Mouse (Mus musculus) CD4-positive, CD25-positive, alpha-beta regulatory T cell, adult 4 months (primary cell): Measurements from ENCODE around the gene Ms4a4b. TPM values are rescaled to one million over a fixed set of nuclear protein-coding genes. Genes with fewer than 3 reads are reported as not detected.
"Not testable (repeated sequence)": the region's sequence is repeated elsewhere in the genome, so short reads cannot be mapped to it uniquely, and the experiment has no call there.

Experiments used
- ATAC-seq: one replicate; pipeline ENCODE4 v1.8.0; 2017
- polyA plus RNA-seq, 2 experiments: library from polyadenylated mRNA; unstranded; fragments of 100-300 nt; shearing (Covaris generic); gene quantifications; one replicate each; pipeline ENCODE4 v1.2.1; 2017

The Ms4a4b gene
- 1,000 to 10,000 TPM; 2,426 to 2,599 TPM for polyA plus RNA-seq

DNA sequence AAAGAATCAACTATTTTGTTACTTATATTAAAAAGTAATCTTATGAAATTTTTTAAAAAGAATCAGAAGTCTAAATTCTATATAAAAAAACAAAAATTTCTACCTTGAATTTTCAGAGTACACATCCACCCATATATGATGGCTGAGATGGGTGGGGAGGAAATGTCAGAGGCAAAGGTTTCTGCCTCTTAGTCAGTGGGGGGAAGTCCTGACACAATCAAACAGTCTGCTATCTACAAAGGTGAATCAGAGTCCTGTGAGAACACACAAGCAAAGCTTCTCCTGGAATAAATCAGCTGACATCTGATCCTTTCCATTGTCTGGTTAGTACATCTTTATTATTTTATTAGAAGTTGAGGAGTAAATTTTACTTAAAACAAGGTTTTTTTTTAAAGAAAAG is at the start of gene Ms4a4b:
Ms4a4b (plus strand) TSS at position 216 of the 400 bp plus-strand sequence.
- peak; percentile 71 for ATAC-seq

DNA sequence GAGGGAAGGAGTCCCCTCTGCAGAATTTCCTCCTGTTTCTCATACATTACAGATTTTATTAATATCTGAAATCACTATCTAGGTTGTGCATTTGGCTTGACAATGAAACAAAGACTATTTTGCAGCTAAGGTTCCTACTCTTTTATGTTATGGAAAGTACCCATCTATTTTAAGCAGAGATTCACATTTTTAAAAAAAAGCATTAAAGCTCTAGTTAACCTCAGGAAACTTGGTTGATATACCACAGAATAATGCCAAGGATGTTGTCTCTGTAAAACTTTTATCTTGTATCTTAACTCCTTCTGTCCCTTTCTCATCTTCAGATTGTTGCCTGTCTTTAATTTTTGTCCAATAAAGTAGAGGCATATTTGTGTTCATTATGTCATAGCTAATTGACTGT is 47.6 kb upstream of the Ms4a4b start:
- ATAC-seq: peak; percentile 51

DNA sequence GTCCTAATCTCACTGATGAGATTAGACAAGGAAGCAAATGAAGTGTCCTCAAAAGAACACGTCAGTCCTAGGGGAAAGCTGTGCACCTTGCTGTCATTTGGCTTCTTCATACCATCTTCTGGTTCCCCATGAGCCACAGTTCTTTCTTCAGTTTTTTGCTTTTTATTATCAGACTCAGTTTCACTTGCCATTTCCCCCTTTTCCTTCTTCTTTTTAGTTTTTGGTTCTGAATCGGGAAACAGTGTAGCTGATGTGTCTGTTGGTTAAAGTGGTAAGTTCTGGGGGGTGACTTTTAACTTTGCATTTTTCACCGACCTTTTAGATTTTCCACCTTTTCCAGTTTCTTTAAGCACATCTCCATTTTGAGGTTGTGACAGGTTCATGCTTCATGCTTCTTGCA is 38.8 kb upstream of the Ms4a4b start, which contains the start of gene Ms4a4c:
Ms4a4c (plus strand) TSS at position 244 of the 400 bp plus-strand sequence.
- ATAC-seq: no peak

DNA sequence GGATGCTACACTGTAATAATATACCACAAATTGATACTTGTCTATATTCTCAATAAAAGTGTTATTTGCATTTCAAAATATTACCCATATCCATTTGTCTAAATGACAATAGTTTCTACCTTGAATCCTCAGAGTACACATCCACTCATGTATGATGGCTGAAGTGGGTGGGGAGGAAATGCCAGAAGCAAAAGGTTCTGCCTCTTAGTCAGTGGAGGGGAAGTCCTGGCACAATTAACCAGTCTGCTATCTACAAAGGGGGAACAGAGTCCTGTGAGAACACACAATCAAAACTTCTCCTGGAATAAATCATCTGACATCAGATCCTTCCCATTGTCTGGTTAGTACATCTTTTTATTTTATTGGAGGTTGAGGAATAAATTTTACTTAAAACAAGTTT is 35.9 kb upstream of the Ms4a4b start:
- ATAC-seq: peak; percentile 66

DNA sequence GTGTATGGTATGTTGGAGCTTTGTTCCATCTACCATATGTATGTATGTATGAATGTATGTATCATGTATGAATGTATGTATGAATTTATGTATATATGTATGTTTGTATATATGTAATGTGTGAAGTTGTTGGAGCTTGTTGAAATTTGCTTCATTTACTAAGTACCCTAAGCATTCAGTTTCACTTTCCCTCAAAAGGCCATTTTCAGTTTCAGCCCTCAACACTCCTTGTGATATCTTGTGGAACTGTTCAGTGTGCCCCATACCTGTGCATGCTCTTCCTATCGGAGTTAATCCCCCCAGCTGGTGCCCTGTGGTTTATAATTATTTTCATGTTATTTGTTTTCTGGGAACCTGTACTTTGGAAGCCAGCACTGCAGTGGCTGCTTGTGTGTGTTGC is 34.8 kb upstream of the Ms4a4b start:
- ATAC-seq: peak; percentile 48

DNA sequence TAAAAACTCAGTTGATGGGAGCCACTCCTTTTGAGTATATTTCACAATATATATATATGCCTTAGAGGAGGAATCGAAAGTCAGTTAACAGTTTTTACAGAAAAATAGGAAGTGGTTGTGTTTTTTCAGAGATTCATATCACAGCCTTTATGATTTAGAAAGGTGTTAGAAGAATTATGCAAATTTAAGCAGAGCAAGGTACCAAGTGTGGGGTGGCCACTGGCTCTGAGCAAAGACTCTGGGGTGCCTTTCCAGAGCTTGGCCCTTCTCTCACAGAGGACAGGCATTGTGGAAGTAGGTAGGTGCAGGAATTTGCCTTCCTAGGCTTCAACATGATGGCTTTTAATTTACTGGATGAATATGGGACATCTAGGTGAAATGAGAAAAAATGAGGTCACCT is 31.7 kb upstream of the Ms4a4b start:
- peak; percentile 59 for ATAC-seq

DNA sequence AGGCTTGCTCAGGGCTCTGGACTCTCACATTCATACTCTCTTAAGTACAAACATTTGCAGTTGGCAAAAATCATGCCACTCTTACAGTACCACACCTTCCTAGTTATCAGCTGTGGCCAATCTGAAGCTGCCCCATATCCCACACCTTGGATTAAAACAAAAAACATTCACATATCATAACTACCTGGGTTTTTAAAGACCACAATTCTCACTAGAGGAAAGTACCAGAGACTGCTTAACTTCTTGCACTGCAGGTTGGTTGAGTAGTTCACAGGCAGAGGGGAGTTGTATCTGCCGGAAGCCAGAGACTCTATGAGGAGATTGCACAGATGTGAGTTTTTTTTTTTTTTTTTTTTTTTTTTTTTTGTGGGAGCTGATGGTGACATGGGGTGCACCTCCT is 29.3 kb upstream of the Ms4a4b start:
- ATAC-seq: peak; percentile 53

DNA sequence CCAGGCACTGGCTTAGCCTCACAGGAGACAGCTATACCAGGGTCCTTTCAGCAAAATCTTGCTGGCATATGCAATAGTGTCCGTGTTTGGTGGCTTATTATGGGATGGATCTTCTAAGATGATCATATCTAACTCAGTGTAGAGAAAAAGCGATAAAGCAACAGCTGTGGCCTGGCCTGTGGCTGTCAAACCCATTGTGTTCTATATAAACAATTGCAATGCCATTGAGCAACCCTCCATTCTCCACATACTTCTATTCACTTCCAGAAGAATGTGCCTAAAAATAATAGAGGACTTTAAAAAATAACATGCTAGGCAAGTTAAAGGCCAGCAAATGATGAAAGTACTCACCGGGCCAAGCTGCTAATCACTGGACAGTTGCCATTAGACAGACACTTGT is 27.8 kb upstream of the Ms4a4b start:
- ATAC-seq: no peak

DNA sequence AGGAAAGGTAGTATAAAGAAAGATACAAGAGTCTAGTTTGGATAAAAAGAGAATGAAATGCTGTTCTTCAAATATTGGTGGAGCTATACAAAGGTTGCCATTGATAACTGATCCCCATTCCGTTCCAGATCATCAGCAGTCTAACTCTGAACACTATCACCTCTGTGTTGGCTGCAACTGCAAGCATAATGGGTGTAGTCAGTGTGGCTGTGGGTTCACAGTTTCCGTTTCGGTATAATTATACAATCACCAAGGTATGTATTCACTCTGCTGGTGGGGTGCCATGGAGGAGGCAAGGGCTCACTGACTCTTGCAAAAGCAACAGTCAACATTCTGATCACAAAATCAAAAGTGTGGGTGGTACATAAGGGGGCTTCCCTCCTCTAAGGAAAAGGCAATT is 24.5 kb upstream of the Ms4a4b start:
- ATAC-seq: peak; percentile 80

DNA sequence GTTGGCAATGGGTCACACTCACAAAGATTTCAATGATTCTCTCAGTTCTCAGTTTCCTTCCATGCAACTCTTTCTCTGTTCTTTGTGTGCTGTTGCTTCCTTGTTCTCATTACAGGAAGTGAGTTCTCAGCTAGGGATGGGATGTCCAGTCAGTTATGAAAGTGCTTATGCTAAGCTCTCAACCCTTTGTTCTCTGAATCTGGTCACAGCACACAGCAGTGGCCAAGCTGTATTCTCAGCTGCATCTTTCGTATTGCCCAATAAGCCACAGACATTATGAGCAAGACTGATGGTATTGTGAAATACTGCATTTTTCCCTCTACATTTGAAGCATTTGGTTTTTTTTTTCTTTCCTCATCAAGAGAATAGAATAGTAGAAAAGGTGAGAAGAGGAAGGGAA is 12.1 kb upstream of the Ms4a4b start:
- peak; percentile 46 for ATAC-seq

DNA sequence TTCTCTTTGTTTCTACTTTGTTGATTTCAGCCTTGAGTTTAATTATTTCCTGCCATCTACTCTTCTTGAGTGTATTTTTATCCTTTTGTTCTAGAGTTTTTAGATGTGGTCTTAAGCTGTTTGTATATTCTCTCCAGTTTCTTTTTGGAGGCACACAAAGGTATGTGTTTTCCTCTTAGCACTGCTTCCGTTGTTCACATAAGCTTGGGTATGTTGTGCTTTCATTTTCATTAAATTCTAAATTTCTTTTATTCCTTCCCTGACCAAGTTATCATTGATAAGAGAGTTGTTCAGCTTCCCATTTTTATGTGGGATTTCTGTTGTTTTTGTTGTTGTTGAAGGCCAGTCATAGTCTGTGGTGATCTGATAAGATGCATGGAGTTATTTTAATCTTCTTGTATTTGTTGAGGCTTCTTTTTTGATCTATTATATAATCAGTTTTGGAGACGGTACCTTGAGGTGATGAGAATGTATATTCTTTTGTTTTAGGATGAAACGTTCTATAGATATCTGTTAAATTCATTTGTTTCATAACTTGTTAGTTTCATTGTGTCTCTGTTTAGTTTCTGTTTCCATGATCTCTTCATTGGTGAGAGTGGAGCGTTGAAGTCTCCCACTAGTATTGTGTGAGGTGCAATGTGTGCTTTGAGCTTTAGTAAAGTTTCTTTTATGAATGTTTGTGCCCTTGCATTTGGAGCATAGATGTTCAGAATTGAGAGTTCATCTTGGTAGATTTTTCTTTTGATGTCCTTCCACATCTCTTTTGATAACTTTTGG is 8.1 kb upstream of the Ms4a4b start:
- peak; percentile 78 for ATAC-seq

DNA sequence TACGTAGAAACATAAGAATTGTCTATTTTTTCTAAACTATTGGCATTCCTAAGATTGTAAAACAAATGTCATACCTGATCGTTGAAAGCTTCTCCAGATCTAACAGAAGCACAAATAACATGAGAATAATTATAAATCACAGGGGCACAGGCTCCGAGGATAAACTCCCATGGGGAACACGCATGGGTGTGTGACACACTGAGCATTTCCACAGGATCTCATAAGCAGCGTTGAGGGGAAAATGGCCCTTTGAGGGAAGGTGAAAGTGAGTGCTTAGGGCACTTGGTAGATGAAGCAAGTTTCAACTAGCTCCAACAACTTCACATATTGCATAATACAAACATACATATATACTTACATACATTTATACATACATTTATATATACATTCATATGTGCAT is 611 bp downstream of the Ms4a4b start:
- ATAC-seq: no peak

DNA sequence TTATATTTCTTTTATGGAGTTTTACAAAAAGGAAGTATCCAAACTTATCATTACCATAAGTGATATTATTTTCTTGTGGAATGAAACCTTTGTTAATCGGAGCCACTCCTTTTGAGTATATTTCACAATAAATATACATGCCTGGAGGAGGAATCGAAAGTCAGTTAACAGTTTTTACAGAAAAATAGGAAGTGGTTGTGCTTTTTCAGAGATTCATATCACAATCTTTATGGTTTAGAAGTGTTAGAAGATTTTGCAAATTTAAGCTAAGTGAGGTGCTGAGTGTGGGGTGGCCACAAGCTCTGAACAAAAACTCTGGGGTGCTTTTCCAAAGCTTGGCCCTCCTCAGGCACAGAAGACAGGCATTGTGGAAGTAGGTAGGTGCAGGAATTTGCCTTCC is 3.9 kb downstream of the Ms4a4b start:
- ATAC-seq: peak; percentile 47

DNA sequence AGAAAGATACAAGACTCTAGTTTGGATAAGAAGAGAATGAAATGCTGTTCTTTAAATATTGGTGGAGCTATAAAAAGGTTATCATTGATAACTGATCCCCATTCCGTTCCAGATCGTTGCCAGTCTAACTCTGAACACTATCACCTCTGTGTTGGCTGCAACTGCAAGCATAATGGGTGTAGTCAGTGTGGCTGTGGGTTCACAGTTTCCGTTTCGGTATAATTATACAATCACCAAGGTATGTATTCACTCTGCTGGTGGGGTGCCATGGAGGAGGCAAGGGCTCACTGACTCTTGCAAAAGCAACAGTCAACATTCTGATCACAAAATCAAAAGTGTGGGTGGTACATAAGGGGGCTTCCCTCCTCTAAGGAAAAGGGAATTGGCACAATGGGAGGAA is 15.7 kb downstream of the Ms4a4b start:
- ATAC-seq: peak; percentile 69

DNA sequence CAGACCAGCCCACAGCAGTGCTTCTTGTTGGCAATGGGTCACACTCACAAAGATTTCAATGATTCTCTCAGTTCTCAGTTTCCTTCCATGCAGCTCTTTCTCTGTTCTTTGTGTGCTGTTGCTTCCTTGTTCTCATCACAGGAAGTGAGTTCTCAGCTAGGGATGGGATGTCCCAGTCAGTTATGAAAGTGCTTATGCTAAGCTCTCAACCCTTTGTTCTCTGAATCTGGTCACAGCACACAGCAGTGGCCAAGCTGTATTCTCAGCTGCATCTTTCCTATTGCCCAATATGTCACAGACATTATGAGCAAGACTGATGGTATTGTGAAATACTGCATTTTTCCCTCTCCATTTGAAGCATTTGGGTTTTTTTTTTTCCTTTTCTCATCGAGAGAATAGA is 21.4 kb downstream of the Ms4a4b start:
- ATAC-seq: peak; percentile 37

DNA sequence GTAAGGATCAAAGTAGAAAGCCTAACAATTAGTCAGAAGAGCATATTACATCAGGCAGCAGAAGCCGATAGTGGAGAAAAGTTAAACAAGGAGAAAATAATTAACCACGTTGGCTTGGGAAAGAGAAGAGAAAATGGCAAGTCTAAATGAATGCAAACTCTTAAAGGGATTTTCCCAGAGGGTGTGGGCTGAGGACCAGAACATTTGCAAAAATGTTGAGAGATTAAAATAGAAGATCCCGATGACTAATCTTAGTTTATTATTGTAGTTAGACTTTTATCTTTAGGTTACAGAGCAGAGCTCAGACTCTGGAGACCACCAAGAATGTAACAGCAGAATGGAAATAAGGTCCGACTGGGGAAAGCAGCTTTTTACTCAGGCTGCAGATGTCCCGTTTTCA is 23.1 kb downstream of the Ms4a4b start:
- no peak for ATAC-seq

DNA sequence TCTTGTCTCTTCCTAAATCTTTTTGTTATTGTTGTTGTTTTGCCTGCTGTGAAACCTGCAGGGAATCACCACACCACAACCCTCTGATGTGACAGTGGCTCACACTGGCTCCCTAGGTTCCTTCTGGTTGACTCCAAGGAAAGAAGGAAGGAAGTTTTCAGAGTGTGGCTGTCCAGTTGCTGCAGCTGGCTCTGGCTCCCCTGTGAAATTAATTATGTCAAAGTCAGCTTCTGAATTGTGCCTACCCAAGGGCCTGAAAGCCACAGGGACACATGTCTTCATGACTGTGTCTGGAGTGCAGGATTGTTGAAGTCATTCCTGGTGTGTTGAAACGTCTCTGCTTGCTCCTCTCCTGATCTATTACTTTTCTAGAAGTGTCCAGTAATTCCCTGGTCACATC is 25.0 kb downstream of the Ms4a4b start:
- not testable (repeated sequence) for ATAC-seq

DNA sequence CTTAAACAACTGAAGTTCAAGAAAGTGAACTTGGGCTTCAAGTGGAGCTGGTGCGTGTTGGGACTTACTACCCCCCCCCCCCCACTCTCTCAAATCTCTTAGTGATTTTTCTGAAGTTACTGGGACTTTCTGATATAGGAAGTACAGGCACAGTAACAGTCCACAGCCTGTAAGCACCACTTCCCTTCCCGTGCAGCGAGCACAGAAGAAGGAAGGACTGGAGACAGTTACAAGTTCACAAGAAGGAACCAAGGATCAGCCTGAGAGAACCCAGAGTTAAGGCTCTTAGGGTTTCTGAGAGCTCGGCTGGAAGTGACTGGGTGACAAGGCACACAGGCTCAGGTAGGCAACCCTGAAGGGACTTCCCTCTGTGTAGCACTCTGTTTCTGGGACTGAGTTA is 25.9 kb downstream of the Ms4a4b start, which contains the start of gene Ms4a6c:
Ms4a6c (plus strand) TSS at position 152 of the 400 bp plus-strand sequence.
- peak; percentile 20 for ATAC-seq

DNA sequence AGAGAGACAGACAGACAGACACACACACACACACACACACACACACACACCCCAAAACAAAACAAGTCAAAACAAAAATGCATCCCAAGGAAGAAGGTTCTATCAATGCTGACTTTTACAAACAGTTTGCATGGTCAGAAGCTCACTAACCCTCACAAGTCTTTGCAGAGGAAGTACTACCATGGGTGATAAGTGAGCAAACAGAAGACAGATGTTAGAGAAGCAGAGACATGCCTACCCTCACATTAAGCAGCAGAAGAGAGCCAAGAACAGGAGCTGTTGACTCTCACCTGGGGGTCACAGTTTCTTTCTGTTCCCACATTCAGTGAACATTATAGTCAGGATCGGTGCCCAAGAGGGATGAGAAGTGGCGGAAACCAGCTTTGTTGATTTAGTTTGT is 36.4 kb downstream of the Ms4a4b start:
- no peak for ATAC-seq

DNA sequence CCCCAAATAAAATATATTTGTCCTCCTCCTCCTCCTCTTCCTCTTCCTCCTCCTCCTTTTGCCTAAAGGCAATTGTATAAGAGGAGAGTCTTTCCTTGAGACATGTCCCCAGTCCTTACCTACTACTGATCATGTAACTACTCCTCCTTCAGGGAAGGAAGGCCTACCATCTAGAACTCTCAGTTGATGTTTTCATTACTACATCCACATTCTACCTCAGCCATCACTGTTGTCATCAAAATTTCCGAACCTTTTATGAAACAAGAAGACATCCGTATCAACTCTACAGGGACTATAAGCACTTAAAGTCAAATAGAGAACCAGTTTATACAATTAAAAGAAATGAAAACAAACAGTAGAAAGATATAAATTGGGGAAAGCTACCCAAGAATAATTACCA is 39.3 kb downstream of the Ms4a4b start:
- ATAC-seq: no peak

DNA sequence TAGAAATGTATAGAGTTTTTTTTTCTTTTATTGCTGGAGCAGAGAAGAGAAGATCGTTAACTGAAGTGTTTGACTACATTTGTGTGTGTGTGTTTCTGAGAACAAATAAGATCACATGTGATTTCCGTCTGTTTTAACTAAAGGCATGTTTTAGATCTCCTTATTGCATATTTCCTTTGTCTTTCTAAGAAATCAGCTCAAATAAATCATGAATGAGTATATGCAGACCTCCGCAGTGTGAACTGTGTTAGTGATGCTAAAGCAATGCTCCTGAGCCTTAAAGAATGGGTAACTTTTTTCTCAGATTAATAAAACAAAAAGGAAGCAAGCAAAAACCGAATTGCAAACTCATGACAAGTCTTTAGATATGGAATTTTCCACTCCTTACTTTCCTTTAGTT is 40.6 kb downstream of the Ms4a4b start:
- peak; percentile 6 for ATAC-seq

DNA sequence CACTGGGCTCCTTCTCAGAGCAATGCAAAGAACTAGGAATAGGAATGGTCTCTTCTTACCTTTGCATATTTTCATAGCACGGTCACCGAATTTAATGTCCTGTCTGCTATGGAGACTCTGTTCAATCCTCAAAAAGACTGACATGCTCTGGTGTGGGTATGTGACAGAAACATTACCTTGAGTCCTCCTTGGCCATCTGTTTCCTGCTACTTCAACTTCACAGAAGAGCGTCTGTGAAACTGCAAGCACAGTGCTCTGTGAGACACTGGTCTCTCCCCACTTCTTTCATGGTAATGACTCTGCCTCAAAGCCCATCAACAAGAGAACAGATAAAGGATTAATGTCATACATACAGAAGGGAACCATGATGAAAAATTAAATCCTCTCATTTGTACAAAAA is 41.0 kb downstream of the Ms4a4b start:
- ATAC-seq: peak; percentile 37

DNA sequence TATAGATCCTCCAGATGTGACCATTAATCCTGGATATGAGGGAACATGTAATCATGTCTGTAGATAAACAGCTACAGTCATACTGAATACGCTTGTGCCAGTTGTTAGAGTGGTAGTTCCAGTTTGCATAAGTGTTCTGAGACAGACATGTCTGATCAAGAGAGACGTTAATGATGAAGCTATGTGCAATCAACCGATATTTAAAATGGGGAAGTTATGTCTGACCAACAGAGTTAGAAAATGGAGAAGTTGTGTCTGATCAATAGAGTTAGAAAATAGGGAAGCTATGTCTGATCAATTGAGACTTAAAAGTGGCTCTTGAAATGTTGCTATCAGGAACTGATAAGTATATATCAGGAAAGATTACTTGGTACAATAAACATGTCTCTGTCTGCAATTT is 41.9 kb downstream of the Ms4a4b start:
- no peak for ATAC-seq

DNA sequence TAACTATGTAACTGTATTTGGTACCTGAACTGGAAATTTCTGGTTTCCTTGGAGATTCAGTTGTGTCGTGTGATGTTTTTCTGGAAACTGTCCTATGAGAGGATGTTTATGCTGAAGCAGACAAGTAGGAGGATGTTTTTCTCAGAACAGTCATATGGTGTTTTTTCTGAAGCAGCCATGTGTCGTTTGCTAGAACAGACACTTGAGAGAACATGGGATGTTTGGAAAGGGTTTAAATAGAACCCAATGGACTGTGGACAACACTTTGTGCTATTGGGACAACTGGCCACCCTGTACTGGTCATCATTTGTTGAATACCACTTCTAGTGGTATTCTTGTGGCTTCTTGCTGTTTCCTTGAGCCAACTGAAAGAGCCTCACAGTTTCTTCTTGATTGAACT is 42.4 kb downstream of the Ms4a4b start, which contains the start of gene Gm8369:
Gm8369 (plus strand) TSS at position 193 of the 400 bp plus-strand sequence.
- ATAC-seq: peak; percentile 64

DNA sequence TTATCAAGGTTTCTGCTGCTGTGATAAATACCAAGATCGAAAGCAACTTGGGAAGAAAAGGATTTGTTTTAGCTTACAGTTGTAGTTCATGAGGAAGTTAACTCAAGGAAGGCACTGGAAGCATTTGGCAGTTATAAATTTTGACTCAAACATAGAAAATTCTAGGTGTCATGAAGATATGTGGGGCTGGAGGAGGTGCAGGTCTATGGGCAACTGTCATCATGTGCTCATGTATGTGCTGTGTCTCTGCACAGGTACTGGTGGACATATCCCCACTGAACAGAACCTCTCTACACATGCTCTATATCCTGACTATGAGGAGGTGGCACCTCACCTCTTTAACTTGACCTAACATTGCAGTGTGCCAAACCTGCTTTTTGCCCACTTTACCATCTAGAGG is 43.2 kb downstream of the Ms4a4b start:
- ATAC-seq: no peak
